Mouse (Mus musculus): ENCODE measurements around the gene Mettl24.

GRCm38 (mm10) chr10:40711127-40711526 lies 28.0 kb downstream of the Mettl24 start:
- TF ChIP-seq CTCF (conservative IDR thresholded peaks at IDR 0.05; ENCODE audit: insufficient read depth, insufficient read length, low read depth, low read length) (no peak), POLR2A (IDR thresholded peaks at IDR 0.05; ENCODE audit: low read depth, low read length) (no peak)

Data from kidney, adult 2 months (tissue).